Mouse (Mus musculus): ENCODE results near the gene Olfr98. TPM values are rescaled to one million over a fixed set of nuclear protein-coding genes. Genes with fewer than 3 reads are reported as not detected.

The Olfr98 gene
- total RNA-seq, 2 experiments from 2014 or later: not detected

Other genes with a start within 250 kb of the Olfr98 start
- gene Mog, start 240.4 kb downstream of the Olfr98 start, total RNA-seq (2021): 10 to 100 TPM in 1 of 2 experiments, 1 to 10 TPM in 1; 3.7 to 11.2 TPM
- 100 to 1,000 TPM; 579 to 604 TPM for gene Gabbr1, start 217.8 kb downstream of the Olfr98 start, total RNA-seq (2021)
- not detected for gene Olfr90, start 175.2 kb downstream of the Olfr98 start, total RNA-seq (2021)
- not detected for gene Olfr91, start 165.5 kb downstream of the Olfr98 start, total RNA-seq (2021)
- not detected for gene Olfr92, start 143.7 kb downstream of the Olfr98 start, total RNA-seq (2021)
- not detected for gene Olfr93, start 102.3 kb downstream of the Olfr98 start, total RNA-seq (2021)
- gene Ubd, start 69.9 kb downstream of the Olfr98 start, total RNA-seq (2021): not detected
- gene Olfr94, start 62.8 kb downstream of the Olfr98 start, total RNA-seq (2021): not detected
- not detected for gene Olfr95, start 50.6 kb downstream of the Olfr98 start, total RNA-seq (2021)
- not detected for gene Olfr96, start 43.6 kb downstream of the Olfr98 start, total RNA-seq (2021)
- gene Olfr97, start 26.4 kb downstream of the Olfr98 start, total RNA-seq (2021): not detected
- 1 to 10 TPM; 2.7 to 3.1 TPM for gene H2-M3, start 6.5 kb upstream of the Olfr98 start, total RNA-seq (2021)
- not detected for gene Olfr99, start 19.7 kb upstream of the Olfr98 start, total RNA-seq (2021)
- gene Olfr101, start 40.6 kb upstream of the Olfr98 start, total RNA-seq (2021): not detected
- gene Olfr102, start 53.3 kb upstream of the Olfr98 start, total RNA-seq (2021): not detected
- not detected for gene Olfr103, start 75.9 kb upstream of the Olfr98 start, total RNA-seq (2021)
- not detected for gene Olfr104-ps, start 95.8 kb upstream of the Olfr98 start, total RNA-seq (2021)
- gene Olfr105-ps, start 115.3 kb upstream of the Olfr98 start, total RNA-seq (2021): not detected
- gene Olfr106-ps, start 126.6 kb upstream of the Olfr98 start, total RNA-seq (2021): not detected
- under 1 TPM in 1 of 2 experiments, not detected in 1; 0.11 TPM for gene Olfr107, start 135.5 kb upstream of the Olfr98 start, total RNA-seq (2021)
- not detected for gene Olfr108, start 181.7 kb upstream of the Olfr98 start, total RNA-seq (2021)
- not detected for gene Olfr109, start 195.2 kb upstream of the Olfr98 start, total RNA-seq (2021)
- not detected for gene H2-M2, start 219.8 kb upstream of the Olfr98 start, total RNA-seq (2021)
- gene Olfr110, start 228.7 kb upstream of the Olfr98 start, total RNA-seq (2021): not detected
- not detected for gene Olfr111, start 244.3 kb upstream of the Olfr98 start, total RNA-seq (2021)

All from left cerebral cortex, postnatal 10 days (tissue).